Mouse (Mus musculus) limb, embryonic 11.5 days (tissue): ENCODE results near the gene Hist1h2ad. TPM values are rescaled to one million over a fixed set of nuclear protein-coding genes. Genes with fewer than 3 reads are reported as not detected.

Source experiments
- microRNA-seq: library from miRNA; unstranded; fragments of <30 nt; microRNA quantifications from one replicate; pipeline ENCODE4, GENCODE M21; 2016
- polyA plus RNA-seq: library from polyadenylated mRNA; unstranded; fragments of >200 nt; fragmentation: Nextera tagmentation; extraction: Ambion mirVana; gene quantifications from 2 replicates; pipeline ENCODE4 v1.2.1, GENCODE M21; 2014

Hist1h2ad gene
- polyA plus RNA-seq, 1 experiment from 2014 or later: 3.1 TPM

Small RNA genes lying within 50 kb of the gene (microRNA-seq; reads per million reads assigned to microRNA genes)
- gene Gm44297 (not detected), gene Gm44359 (not detected), gene Gm44394 (not detected)

Other genes starting within 250 kb of the Hist1h2ad start
- gene Zfp322a, start 205.2 kb upstream of the Hist1h2ad start, polyA plus RNA-seq: 71.9 and 76.4 TPM in 2 replicates
- 16.3 and 17.4 TPM in 2 replicates for gene Abt1, start 150.5 kb upstream of the Hist1h2ad start, polyA plus RNA-seq
- not detected in 2 replicates for gene Btn1a1, start 108.5 kb upstream of the Hist1h2ad start, polyA plus RNA-seq
- 1.3 and 2.2 TPM in 2 replicates for gene Btn2a2, start 85.5 kb upstream of the Hist1h2ad start, polyA plus RNA-seq
- gene Hist1h4h, start 43.3 kb upstream of the Hist1h2ad start, polyA plus RNA-seq: 4.0 and 5.6 TPM in 2 replicates
- gene Hist1h2af, start 40.5 kb upstream of the Hist1h2ad start, polyA plus RNA-seq: 5.1 and 7.9 TPM in 2 replicates
- 7.0 and 9.4 TPM in 2 replicates for gene Hist1h3g, start 39.0 kb upstream of the Hist1h2ad start, polyA plus RNA-seq
- 0.79 and 1.0 TPM in 2 replicates for gene Hist1h2bh, start 31.0 kb upstream of the Hist1h2ad start, polyA plus RNA-seq
- gene Hist1h3f, start 30.3 kb upstream of the Hist1h2ad start, polyA plus RNA-seq: 1.4 and 2.0 TPM in 2 replicates
- gene Hist1h4f, start 22.7 kb upstream of the Hist1h2ad start, polyA plus RNA-seq: 0.67 and 2.3 TPM in 2 replicates
- gene Hist1h1d, start 21.1 kb upstream of the Hist1h2ad start, polyA plus RNA-seq: 0.54 and 0.56 TPM in 2 replicates
- 9.6 and 9.8 TPM in 2 replicates for gene Hist1h3e, start 12.0 kb upstream of the Hist1h2ad start, polyA plus RNA-seq
- gene Hist1h2ae, start 3.2 kb upstream of the Hist1h2ad start, polyA plus RNA-seq: 98.4 and 102 TPM in 2 replicates
- 8.2 and 10.0 TPM in 2 replicates for gene Hist1h2bg, start 3.0 kb upstream of the Hist1h2ad start, polyA plus RNA-seq
- 4.5 and 5.4 TPM in 2 replicates for gene Hist1h2bf, start 185 bp upstream of the Hist1h2ad start, polyA plus RNA-seq
- gene Hist1h3d, start 1.4 kb downstream of the Hist1h2ad start, polyA plus RNA-seq: 12.6 and 13.2 TPM in 2 replicates
- 133 and 134 TPM in 2 replicates for gene Hist1h4d, start 7.2 kb downstream of the Hist1h2ad start, polyA plus RNA-seq
- gene Hist1h2be, start 46.7 kb downstream of the Hist1h2ad start, polyA plus RNA-seq: 3.1 and 3.9 TPM in 2 replicates
- 20.3 and 24.6 TPM in 2 replicates for gene Hist1h1e, start 48.2 kb downstream of the Hist1h2ad start, polyA plus RNA-seq
- 0.96 and 1.0 TPM in 2 replicates for gene Hist1h2ac, start 109.6 kb downstream of the Hist1h2ad start, polyA plus RNA-seq
- 19.9 and 21.1 TPM in 2 replicates for gene Hist1h2bc, start 109.8 kb downstream of the Hist1h2ad start, polyA plus RNA-seq
- 0.28 TPM in 1 of 2 replicates, not detected in the other for gene Hist1h1t, start 121.4 kb downstream of the Hist1h2ad start, polyA plus RNA-seq
- 6.6 and 7.9 TPM in 2 replicates for gene Hist1h4c, start 124.1 kb downstream of the Hist1h2ad start, polyA plus RNA-seq
- 2.1 and 3.7 TPM in 2 replicates for gene Hfe, start 136.5 kb downstream of the Hist1h2ad start, polyA plus RNA-seq
- 15.4 and 16.6 TPM in 2 replicates for gene Hist1h1c, start 164.4 kb downstream of the Hist1h2ad start, polyA plus RNA-seq
- gene Hist1h3c, start 171.2 kb downstream of the Hist1h2ad start, polyA plus RNA-seq: 13.3 and 14.0 TPM in 2 replicates
- 1.7 and 3.4 TPM in 2 replicates for gene Hist1h2bb, start 172.4 kb downstream of the Hist1h2ad start, polyA plus RNA-seq
- 63.8 and 65.5 TPM in 2 replicates for gene Hist1h2ab, start 176.7 kb downstream of the Hist1h2ad start, polyA plus RNA-seq
- gene Hist1h3b, start 177.9 kb downstream of the Hist1h2ad start, polyA plus RNA-seq: 7.5 and 12.0 TPM in 2 replicates
- gene Hist1h4b, start 182.6 kb downstream of the Hist1h2ad start, polyA plus RNA-seq: 6.3 and 7.9 TPM in 2 replicates
- gene Hist1h4a, start 186.8 kb downstream of the Hist1h2ad start, polyA plus RNA-seq: 0.35 and 0.78 TPM in 2 replicates
- gene Hist1h3a, start 188.0 kb downstream of the Hist1h2ad start, polyA plus RNA-seq: 5.1 and 5.4 TPM in 2 replicates
- 2.8 and 4.1 TPM in 2 replicates for gene Hist1h1a, start 189.3 kb downstream of the Hist1h2ad start, polyA plus RNA-seq
- gene Trim38, start 195.5 kb downstream of the Hist1h2ad start, polyA plus RNA-seq: 0.30 TPM in 1 of 2 replicates, not detected in the other
- not detected in 2 replicates for gene Slc17a2, start 232.6 kb downstream of the Hist1h2ad start, polyA plus RNA-seq